Mouse (Mus musculus): ENCODE data around the gene Camkmt.

Gene Camkmt

DNA sequence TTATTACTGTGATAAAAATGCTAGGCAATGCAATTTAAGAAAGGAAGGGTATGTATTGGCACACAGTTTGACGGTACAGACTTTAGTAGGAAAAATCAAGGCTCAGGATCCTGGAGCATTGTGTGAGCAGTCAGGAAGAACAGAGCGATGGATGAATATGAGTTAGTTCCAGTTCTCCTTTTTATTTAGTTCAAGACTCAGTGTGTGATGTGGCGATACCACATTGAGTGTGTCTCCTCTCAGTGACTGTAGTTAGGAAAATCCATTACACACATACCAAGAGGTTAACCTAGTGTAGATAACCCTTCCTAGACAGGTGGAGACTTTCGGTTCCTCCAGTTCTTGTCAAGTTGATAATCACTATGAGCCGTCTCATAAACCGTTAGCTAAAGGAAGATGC, 1.4 kb downstream of the Camkmt start:
- DNase-seq: no peak

DNA sequence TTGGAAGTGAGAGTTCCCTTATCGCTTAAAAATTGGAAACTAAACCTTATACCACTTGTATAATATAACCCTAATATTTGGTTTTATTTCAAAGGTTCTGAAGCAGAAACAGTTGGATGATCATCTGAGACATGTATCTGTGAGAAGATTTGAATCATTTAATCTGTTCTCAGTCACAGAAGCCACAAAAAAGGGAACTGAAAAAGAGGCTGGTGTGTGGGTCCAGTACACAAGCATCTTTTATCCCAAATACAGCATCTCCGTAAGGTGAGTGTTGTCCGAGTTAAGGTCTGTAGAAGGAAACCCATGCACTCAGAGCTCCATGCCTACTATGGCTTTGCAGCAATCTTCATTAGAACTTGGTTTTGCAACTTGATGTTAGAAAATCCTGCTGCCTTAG, 6.0 kb downstream of the Camkmt start:
- no peak for DNase-seq

DNA sequence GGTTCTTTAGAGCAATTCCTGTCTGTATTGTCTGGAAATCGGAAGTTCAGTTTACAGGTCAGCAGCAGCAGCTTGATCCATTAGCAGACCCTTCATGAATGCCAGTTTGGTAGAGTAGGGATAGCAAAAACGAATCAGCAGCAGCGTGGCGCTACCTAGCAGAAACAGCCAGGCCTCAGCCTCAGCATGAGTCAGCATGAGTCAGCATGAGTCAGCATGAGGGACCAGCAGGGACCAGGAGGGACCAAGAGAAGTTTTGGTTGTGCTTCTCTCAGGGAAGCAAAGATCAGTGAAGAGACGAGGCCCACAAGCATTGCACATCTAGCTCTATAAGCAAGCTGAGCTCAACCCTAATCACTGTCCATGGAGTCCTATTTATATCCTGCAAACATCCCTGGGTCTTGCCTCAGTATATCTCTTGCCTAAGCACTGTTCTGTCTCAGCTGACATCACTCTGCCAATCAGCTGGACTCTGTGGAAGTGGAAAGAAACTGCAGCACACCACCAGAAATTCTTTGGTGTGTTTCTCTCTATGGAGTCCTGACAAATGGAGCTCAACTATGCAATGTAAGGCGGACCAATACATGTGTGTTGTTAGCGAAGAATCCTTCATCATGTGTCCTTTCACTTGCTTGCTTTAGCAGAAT, 8.4 kb downstream of the Camkmt start:
- DNase-seq: no peak

DNA sequence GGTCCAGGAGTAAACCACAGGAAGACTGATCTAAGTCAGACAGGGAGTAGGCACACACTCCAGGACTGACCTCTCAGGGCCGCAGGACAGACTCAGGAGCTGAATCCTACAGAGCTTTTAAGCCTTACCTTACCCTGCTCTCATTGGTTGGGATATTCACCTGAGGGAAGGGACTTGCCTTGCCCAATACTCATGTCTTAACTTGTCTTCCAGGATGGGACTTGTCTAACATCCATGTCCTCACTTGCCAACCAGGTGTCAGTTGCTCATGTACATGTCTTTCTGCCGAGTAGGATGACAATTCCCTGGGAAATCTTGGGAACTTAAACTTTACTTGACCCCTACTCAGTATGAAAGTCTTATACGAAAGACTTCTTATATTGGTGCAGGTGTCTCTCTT, 9.9 kb downstream of the Camkmt start:
- no peak for DNase-seq

DNA sequence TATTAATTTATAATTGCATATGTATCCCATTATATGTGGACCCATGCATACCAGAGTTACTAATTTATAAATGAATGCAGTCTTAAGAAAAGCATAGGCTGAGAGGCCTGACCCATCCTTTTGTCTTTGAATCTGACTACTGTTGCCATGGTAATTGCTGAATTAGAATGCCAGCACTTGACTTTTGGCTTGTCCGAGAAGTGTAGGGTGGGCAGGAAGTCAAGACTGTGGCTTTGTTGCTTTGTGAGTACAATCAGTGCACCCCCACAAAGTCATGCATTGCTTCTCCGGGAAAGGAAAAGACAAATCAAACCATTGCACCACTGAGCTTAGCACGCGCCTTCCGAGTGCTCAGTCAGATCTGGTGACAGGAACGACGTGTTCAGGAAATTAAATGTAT, 11.4 kb downstream of the Camkmt start:
- no peak for DNase-seq

DNA sequence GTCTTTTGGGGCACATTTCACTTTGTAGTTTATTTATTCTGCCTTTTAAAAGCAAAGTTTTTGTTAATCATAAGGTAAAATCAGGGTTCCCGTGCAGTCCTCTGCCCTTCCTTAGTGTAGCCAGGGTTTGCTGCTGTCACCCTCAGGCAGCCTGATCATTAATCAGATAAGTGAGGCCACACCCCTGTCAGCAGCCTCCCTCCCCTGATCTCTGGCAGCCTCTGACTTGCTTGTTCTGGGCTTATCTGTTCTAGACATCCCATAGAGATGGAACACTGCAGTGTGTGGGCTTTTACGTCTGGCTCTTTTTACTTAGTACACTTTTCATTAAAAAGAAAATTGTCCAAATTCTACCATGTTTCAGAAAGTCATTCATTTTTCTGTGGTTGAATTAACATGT, 13.0 kb downstream of the Camkmt start:
- DNase-seq: no peak

DNA sequence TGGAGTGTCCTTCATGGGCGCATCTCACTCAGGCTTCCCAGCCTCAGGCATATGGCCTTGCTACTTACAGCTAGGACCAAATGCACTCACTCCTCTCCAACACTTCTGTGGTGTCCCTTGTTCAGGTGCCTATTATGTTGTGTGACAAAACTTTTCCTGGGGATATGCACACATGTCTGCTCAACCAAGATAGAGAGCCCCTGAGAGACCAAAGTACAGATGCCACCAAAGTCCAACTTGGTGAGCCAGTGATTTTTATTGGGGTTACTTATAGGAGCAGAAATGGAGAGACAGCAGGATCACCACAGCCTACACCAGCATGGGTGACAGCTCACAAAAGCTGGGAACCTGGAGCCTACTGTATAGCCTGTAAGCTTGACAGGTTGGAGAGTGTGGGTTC, 20.3 kb downstream of the Camkmt start:
- DNase-seq: no peak

GRCm38 (mm10) chr17:85113441-85113840, 23.1 kb downstream of the Camkmt start:
- no peak for DNase-seq

DNA sequence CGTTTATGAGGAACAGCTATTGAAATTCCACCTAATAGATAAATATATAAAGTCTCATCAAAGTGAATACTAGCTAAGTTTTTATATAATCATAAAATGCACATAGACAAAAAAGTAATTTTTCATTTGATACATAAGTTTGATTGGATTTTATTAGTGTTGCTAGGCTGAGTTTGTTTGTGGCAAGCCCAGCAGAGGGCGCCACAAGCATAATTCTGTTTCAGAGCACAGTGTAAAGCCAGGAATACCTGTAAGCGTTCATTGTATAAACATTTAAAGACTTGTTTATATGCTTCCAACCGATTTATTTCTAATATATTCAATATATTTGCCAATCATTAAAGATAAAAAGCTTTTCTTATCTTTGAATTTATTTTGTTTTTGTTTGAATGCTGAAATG, 26.3 kb downstream of the Camkmt start:
- peak; percentile 18 to 24 for DNase-seq

DNA sequence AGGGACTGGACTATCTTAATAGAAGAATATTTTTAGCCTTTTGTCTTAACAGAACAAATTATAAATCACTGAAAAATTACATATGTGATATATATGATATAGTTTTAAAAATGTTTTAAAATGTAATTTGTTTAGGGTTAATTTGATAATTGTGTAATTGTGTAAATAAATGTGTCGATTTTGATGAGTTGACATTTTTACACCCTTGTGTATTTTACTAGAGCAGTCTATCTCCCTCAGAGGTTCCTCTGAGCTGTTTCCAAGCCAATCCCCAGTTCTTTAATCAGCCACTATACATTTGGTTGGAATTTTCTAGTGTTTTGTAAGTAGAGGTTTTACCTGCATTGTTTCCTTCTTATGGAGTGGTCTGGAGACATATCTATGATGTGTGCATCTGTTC, 48.0 kb downstream of the Camkmt start:
- no peak for DNase-seq

GRCm38 (mm10) chr17:85141621-85142020, 51.3 kb downstream of the Camkmt start:
- DNase-seq: no peak

DNA sequence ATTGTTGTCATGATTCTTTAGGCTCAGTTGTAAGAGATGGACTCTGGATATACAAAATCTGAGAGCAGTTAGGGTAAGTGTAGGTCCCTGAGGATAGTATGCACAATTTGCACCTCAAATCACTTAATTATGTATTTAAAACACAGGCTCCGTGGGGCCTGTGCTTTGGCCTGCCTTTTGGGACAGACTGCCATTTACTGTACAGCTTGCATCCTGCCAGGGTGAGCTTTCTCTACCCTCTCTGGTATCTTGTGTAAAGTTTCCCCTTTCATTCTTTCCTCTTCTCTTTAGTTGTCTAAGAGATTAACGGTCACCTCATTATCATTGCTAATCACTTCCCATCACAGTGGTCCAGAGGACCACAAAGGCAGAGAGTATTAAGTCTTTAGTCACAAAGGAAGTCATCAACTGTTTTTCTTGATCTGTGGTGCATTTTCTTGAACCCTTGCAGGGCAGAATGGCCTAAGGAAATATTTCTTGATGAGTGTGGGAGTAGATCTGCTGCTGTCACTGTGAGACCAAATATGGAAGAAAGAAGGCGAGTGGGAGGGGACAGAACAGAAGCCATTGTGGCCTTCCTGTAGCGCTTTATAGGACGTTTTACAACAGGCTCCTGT, 52.3 kb downstream of the Camkmt start:
- DNase-seq: no peak

DNA sequence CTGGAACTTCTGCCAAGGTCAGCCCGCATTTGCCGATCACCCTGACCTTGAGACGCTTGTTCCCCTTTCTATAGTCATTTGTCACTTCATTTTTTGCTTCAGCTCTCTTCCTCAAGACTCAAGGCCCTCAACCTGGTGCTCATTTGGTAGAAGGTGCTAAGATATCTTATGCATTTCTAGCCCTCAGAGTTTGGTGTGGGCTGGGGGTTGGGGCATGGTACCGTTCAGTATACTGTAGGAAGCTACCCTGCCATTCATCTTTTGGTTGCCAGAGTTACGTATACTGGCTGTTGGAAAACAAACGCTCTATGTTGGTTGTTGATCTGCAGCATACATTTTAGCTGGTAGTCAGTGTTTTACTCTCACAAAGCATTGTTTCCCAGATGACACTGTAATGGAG, 53.8 kb downstream of the Camkmt start:
- DNase-seq: no peak

DNA sequence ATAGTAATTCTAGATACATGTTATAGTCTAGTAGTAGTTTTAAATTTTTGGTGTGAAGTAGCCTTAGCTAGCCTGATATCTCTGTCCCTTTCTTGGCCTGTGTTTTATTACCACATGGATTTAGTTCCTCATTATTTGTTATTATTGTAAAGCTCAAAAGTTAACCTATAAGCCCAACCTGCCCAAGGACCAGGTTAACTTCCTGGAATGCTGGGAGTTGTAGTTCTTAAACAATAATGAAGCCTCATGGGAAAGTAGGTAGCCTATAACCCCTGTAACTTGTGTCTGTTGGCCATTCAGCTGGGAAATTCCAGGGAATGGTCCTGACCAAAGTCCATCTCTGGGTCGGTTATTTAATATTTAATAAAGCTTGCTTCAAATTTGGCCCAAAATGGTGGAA, 58.0 kb downstream of the Camkmt start:
- DNase-seq: no peak

DNA sequence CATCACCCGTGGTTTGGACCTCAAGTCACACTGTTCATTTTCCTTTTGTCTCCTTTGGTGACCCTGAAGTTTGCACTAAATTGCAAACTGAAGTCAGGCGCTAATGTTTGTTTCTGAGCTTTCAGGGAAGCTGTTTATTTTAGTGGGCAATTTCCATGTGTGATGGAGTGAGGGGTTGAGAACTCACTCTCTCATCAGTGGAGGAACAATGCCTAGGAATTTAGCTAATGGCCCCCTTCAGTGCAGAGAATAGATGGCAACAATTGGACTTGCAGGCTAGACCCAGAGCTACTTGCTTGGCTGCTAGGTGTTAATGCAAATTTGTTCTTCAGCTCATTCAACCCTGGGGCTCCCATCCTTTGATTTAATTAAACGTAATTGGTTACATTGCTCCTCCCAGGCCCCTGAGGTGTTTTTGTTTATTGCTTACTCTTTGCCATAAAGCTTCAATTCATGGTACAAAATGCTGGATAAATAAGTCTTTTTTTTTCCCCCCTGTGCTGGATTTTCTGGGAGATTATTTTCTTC, 58.9 kb downstream of the Camkmt start:
- DNase-seq: no peak

- DNase-seq: no peak
Measured at GRCm38 (mm10) chr17:85151264-85151663, 60.9 kb downstream of the Camkmt start.

GRCm38 (mm10) chr17:85158202-85158601, 67.8 kb downstream of the Camkmt start:
- no peak for DNase-seq

GRCm38 (mm10) chr17:85159526-85159925, 69.2 kb downstream of the Camkmt start:
- no peak for DNase-seq

DNA sequence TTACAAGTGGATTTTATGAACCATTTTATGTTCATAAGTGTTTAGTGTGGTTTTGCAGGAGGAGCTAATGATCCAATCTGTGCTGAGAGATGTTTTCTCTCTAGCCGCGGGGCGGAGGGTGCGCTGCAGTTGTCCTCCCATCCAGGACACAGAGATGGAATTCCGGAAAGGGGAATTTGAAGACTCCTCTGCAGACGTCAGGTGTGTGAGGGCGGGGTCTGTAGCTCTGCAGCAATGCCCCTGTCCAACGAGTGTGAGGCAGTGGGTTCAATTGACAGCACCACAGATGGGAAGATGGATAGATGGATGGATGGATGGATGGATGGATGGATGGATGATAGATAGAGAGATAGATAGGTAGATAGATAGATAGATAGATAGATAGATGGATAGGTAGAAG, 70.4 kb downstream of the Camkmt start:
- DNase-seq: no peak

GRCm38 (mm10) chr17:85162569-85163271, 72.4 kb downstream of the Camkmt start:
- no peak for DNase-seq

GRCm38 (mm10) chr17:85163272-85163610, 72.9 kb downstream of the Camkmt start:
- DNase-seq: no peak

DNA sequence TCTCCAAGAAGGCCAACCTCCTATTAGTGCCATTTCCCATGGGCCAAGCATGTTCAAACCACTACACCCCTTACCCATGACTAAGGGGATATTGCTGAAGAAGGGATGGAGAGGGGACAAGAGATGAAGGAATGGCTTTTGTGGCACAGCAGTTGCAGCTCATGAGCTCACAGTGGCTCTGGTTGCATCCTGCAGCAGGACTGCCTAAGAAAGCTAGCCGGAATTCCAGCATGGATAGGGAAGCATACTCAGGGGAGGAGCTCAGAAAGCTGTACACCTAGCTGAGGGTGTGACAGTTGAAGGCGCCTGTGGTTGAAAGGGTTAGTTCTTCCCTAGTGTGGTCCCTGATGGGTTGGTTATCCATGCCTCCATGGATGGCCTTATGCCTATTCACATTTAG, 78.4 kb downstream of the Camkmt start:
- DNase-seq: no peak

DNA sequence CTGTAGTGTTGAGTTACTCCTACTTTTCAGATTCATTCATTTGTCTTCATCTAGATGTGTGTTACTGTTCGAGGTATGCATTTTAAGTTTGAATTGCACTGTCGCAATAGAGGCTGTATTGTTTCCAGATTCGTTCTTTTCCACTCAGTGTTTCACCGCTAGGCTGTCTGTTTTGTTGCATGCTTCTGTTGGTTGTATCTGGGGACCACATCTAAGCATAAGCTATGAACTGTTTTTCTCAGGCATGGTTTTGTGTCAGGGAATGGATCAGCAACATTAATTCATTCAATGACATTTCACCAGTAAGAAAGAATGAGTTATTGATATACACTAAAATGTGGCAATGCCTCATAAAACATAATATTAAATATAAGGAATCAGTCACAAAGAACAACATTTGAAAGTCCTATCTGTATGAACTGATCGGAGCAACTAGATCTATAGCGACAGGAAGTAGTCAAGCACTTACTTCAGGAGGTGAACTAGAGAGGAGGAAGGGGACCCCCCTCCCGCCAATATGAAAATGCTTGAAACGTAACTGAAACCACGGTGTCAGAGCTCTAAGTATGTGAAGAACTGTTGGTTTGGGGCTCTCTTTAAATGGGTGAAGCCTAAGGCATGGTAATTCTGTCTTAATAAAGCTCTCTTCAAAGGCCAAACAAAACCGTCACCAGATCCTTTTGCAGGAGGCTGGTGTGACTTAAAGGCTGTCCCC, 80.3 kb downstream of the Camkmt start:
- DNase-seq: no peak

DNA sequence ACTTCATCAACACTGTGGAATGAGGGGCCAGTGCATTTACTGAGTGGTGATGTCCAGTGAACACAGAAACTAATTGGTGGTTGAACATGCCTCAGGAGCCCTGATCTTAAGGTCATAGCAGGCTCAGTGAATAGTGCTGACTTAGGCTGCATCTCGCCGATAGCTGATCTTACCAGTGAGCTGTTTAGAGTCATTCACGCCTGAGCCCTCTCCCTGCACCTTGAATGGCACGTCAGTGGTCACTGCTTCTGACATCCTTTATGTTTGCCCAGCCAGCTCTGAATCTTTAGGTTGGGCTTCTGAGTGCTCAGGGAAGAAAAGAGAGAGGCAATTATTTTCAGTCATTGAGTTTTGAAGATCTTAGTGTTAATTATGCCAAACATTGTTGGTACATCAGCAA, 81.6 kb downstream of the Camkmt start:
- DNase-seq: no peak
